ENCODE assay signal across 18 mouse cellular contexts in genomic region chr2:167453814-167454213, GRCm38 (mm10). TPM values are rescaled to one million over a fixed set of nuclear protein-coding genes. Genes with fewer than 3 reads are reported as not detected.
DNase-seq lines count a peak whose midpoint lies in the region; ATAC-seq lines count a peak whose summit lies in the region.
"Had no signal": no experiment of that assay in that cellular context is flagged by ENCODE, and none has a peak within 500 bp of the region (broad histone marks: within the 10 kb centered on the region; RNA-seq: fewer than 3 reads in every experiment).

No protein-coding gene starts in this region.

- H3K27ac ChIP-seq in kidney, embryonic 16.5 days (ENCODE audit: low read length) = no peak overlapping the region
- no peak overlapping the region for H3K27ac ChIP-seq in midbrain, embryonic 14.5 days (replicated peaks; ENCODE audit: low read depth, low read length)
- H3K27ac ChIP-seq in midbrain, embryonic 11.5 days (ENCODE audit: low read depth, low read length) = no peak overlapping the region
- H3K27ac ChIP-seq: embryonic facial prominence, embryonic 12.5 days; forebrain, embryonic 10.5 days; hindbrain, embryonic 13.5 days; limb, embryonic 13.5 days; lung, embryonic 15.5 days had no signal

- H3K4me3 ChIP-seq in kidney, embryonic 16.5 days (ENCODE audit: low read length) = no peak overlapping the region
- no peak overlapping the region for H3K4me3 ChIP-seq in midbrain, embryonic 14.5 days (replicated peaks; ENCODE audit: low read depth, low read length)
- no peak overlapping the region for H3K4me3 ChIP-seq in midbrain, embryonic 11.5 days (ENCODE audit: low read depth, low read length)
- H3K4me3 ChIP-seq: embryonic facial prominence, embryonic 12.5 days; forebrain, embryonic 10.5 days; hindbrain, embryonic 13.5 days; limb, embryonic 13.5 days; lung, embryonic 15.5 days; megakaryocyte, embryonic 14.5 days had no signal

- H3K27me3 ChIP-seq in kidney, embryonic 16.5 days (ENCODE audit: insufficient read depth, low read length) = no peaks in the 10 kb centered on the region
- H3K27me3 ChIP-seq in midbrain, embryonic 14.5 days (ENCODE audit: control insufficient read depth, insufficient read depth, low read length) = no peaks in the 10 kb centered on the region
- no peaks in the 10 kb centered on the region for H3K27me3 ChIP-seq in midbrain, embryonic 11.5 days (ENCODE audit: control insufficient read depth, insufficient read depth, low read length)
- H3K27me3 ChIP-seq: embryonic facial prominence, embryonic 12.5 days; hindbrain, embryonic 13.5 days; limb, embryonic 13.5 days; lung, embryonic 15.5 days; megakaryocyte, embryonic 14.5 days had no signal

- no peaks in the 10 kb centered on the region for H3K4me1 ChIP-seq in kidney, embryonic 16.5 days (ENCODE audit: insufficient read depth, low read length)
- H3K4me1 ChIP-seq in midbrain, embryonic 14.5 days (ENCODE audit: control insufficient read depth, insufficient read depth, low read length) = no peaks in the 10 kb centered on the region
- H3K4me1 ChIP-seq in midbrain, embryonic 11.5 days (ENCODE audit: control insufficient read depth, insufficient read depth, low read length) = no peaks in the 10 kb centered on the region
- H3K4me1 ChIP-seq: embryonic facial prominence, embryonic 12.5 days; forebrain, embryonic 10.5 days; limb, embryonic 13.5 days; lung, embryonic 15.5 days; megakaryocyte, embryonic 14.5 days had no signal

- peak; percentile 49 for DNase-seq in adrenal gland, postnatal 14 days
- no peak for DNase-seq in adrenal gland, postnatal 25 days
- peak; percentile 54 for DNase-seq in kidney, postnatal 14 days
- peak; percentile 40 for DNase-seq in midbrain, embryonic 14.5 days
- no peak for DNase-seq in midbrain, embryonic 11.5 days (ENCODE audit: low spot score, missing footprints)
- peak; percentile 69 to 72 for DNase-seq in cerebellum, postnatal 14 days
- DNase-seq: adrenal gland, adult 8-10 months; heart, adult 11 months; thymus, adult 2 months had no signal

- no peak for ATAC-seq in kidney, embryonic 16.5 days (ENCODE audit: low FRiP score, low TSS enrichment)
- no peak for ATAC-seq in midbrain, embryonic 14.5 days (ENCODE audit: low FRiP score, low TSS enrichment)
- ATAC-seq in midbrain, embryonic 11.5 days (ENCODE audit: low FRiP score) = no peak
- no peak for ATAC-seq in CD4-positive, CD25-positive, alpha-beta regulatory T cell, adult 4 months
- ATAC-seq: intestine, postnatal 0 days had no signal

- no peak overlapping the region for H3K9ac ChIP-seq in kidney, embryonic 16.5 days (replicated peaks; ENCODE audit: low read length)
- no peak overlapping the region for H3K9ac ChIP-seq in midbrain, embryonic 14.5 days (replicated peaks; ENCODE audit: low read length)
- no peak overlapping the region for H3K9ac ChIP-seq in midbrain, embryonic 11.5 days (ENCODE audit: low read length)
- H3K9ac ChIP-seq: embryonic facial prominence, embryonic 12.5 days; hindbrain, embryonic 13.5 days; limb, embryonic 13.5 days; lung, embryonic 15.5 days had no signal

- H3K9me3 ChIP-seq in kidney, embryonic 16.5 days (ENCODE audit: low read length) = no peaks in the 10 kb centered on the region
- H3K9me3 ChIP-seq in midbrain, embryonic 14.5 days (ENCODE audit: control insufficient read depth, low read length) = no peaks in the 10 kb centered on the region
- no peaks in the 10 kb centered on the region for H3K9me3 ChIP-seq in midbrain, embryonic 11.5 days (ENCODE audit: control insufficient read depth, low read length)
- H3K9me3 ChIP-seq: embryonic facial prominence, embryonic 12.5 days; forebrain, embryonic 10.5 days; hindbrain, embryonic 13.5 days; limb, embryonic 13.5 days; lung, embryonic 15.5 days; megakaryocyte, embryonic 14.5 days had no signal

- WGBS in kidney, embryonic 16.5 days = 74% methylated on average over 3 of the region's 3 CpGs
- WGBS in midbrain, embryonic 14.5 days = 86% methylated on average over 3 of the region's 3 CpGs
- 94% methylated on average over 3 of the region's 3 CpGs for WGBS in midbrain, embryonic 11.5 days

- peaks cover 57% of the 10 kb centered on the region for H3K36me3 ChIP-seq in kidney, embryonic 16.5 days (ENCODE audit: insufficient read depth, low read length)
- H3K36me3 ChIP-seq in midbrain, embryonic 14.5 days (ENCODE audit: control insufficient read depth, insufficient read depth, low read length) = peaks cover 79% of the 10 kb centered on the region
- peaks cover 18% of the 10 kb centered on the region for H3K36me3 ChIP-seq in midbrain, embryonic 11.5 days (ENCODE audit: control insufficient read depth, insufficient read depth, low read length)

- H3K4me2 ChIP-seq in kidney, embryonic 16.5 days (replicated peaks; ENCODE audit: low read depth, low read length) = no peak overlapping the region
- no peak overlapping the region for H3K4me2 ChIP-seq in midbrain, embryonic 14.5 days (ENCODE audit: low read length)
- no peak overlapping the region for H3K4me2 ChIP-seq in midbrain, embryonic 11.5 days
- H3K4me2 ChIP-seq: embryonic facial prominence, embryonic 12.5 days; hindbrain, embryonic 13.5 days; limb, embryonic 13.5 days; lung, embryonic 15.5 days had no signal

RNA-seq across cellular contexts. Expression of gene Slc9a8, which starts 32.3 kb away (rescaled TPM):
- 32.1 and 38.2 TPM in 2 replicates for total RNA-seq in adrenal gland, postnatal 14 days (2021)
- total RNA-seq in adrenal gland, postnatal 25 days (2021) = 42.1 and 51.9 TPM in 2 replicates
- 20.7 and 25.7 TPM in 2 replicates for polyA plus RNA-seq in kidney, embryonic 16.5 days (2015; fragmentation: Nextera tagmentation; extraction: Ambion mirVana)
- 15.5 and 19.2 TPM in 2 replicates for polyA plus RNA-seq in midbrain, embryonic 14.5 days (2014; fragmentation: Nextera tagmentation; extraction: Ambion mirVana)
- 15.1 and 17.2 TPM in 2 replicates for polyA plus RNA-seq in midbrain, embryonic 11.5 days (2014; fragmentation: Nextera tagmentation; extraction: Ambion mirVana)
- polyA plus RNA-seq in CD4-positive, CD25-positive, alpha-beta regulatory T cell, adult 4 months (2017; shearing (Covaris generic)) = 10 to 100 TPM; 42.4 to 75.1 TPM

RNA-seq across cellular contexts. Expression of gene Rnf114, which starts 38.6 kb away (rescaled TPM):
- total RNA-seq in adrenal gland, postnatal 14 days (2021) = 57.6 and 62.9 TPM in 2 replicates
- 68.4 and 71.6 TPM in 2 replicates for total RNA-seq in adrenal gland, postnatal 25 days (2021)
- 104 and 108 TPM in 2 replicates for polyA plus RNA-seq in kidney, embryonic 16.5 days (2015; fragmentation: Nextera tagmentation; extraction: Ambion mirVana)
- 127 and 146 TPM in 2 replicates for polyA plus RNA-seq in midbrain, embryonic 14.5 days (2014; fragmentation: Nextera tagmentation; extraction: Ambion mirVana)
- polyA plus RNA-seq in midbrain, embryonic 11.5 days (2014; fragmentation: Nextera tagmentation; extraction: Ambion mirVana) = 140 and 150 TPM in 2 replicates
- 100 to 1,000 TPM; 187 to 302 TPM for polyA plus RNA-seq in CD4-positive, CD25-positive, alpha-beta regulatory T cell, adult 4 months (2017; shearing (Covaris generic))

RNA-seq across cellular contexts. Expression of gene Spata2, which starts 38.9 kb away (rescaled TPM):
- total RNA-seq in adrenal gland, postnatal 14 days (2021) = 30.1 and 32.5 TPM in 2 replicates
- 35.1 and 36.5 TPM in 2 replicates for total RNA-seq in adrenal gland, postnatal 25 days (2021)
- polyA plus RNA-seq in kidney, embryonic 16.5 days (2015; fragmentation: Nextera tagmentation; extraction: Ambion mirVana) = 18.3 and 21.2 TPM in 2 replicates
- polyA plus RNA-seq in midbrain, embryonic 14.5 days (2014; fragmentation: Nextera tagmentation; extraction: Ambion mirVana) = 27.4 and 29.9 TPM in 2 replicates
- 15.6 and 15.8 TPM in 2 replicates for polyA plus RNA-seq in midbrain, embryonic 11.5 days (2014; fragmentation: Nextera tagmentation; extraction: Ambion mirVana)
- polyA plus RNA-seq in CD4-positive, CD25-positive, alpha-beta regulatory T cell, adult 4 months (2017; shearing (Covaris generic)) = 10 to 100 TPM; 10.5 to 20.9 TPM

Comparison
In these comparisons a context has a peak if more than half of its experiments do, and no peak if none do; other contexts are left out.
1. DNase-seq: peak in adrenal gland, postnatal 14 days (single experiment), kidney, postnatal 14 days (single experiment), midbrain, embryonic 14.5 days (single experiment) and cerebellum, postnatal 14 days (2 of 2); none in adrenal gland, postnatal 25 days (single experiment) and midbrain, embryonic 11.5 days (single experiment).